Mouse (Mus musculus) gastrocnemius, postnatal 4 days (tissue): ENCODE measurements around the gene Sncg. TPM values are rescaled to one million over a fixed set of nuclear protein-coding genes. Genes with fewer than 3 reads are reported as not detected.

Source experiments
- DNase-seq, 2 experiments: peaks; one replicate each; pipeline ENCODE4 v3.0.0; 2021 to 2022; ENCODE audit warnings: low spot score in 2 of 2, mixed read lengths in 2 of 2
- total RNA-seq, 2 experiments: library from RNA; stranded (reverse); gene quantifications; 2 replicates each; pipeline ENCODE4 v1.2.3; 2021

Gene Sncg
- total RNA-seq, 2 experiments from 2014 or later: 7.9 to 18.7 TPM

DNA sequence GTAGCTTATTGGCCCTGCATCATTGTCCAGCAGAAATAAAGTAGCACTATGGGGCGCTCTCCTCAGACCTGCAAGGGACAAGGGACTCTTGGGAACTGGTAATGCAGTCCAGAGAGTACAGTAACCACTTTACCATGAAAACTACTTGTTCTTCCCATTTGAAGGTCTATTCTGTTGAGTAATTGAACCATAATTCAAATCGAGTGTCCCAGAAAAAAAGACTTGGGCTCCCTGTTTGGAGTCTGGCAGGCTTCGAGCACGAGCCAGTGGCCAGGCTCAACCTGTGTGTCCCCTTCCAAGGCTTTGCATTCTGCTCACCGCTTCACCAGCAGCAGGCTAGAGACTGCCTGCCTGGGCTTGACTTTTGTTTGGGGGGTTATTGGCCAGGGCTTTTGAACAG is 30.2 kb downstream of the Sncg start:
- DNase-seq: no peak

- no peak for DNase-seq
Measured at GRCm38 (mm10) chr14:34343078-34343477, 31.5 kb downstream of the Sncg start.

GRCm38 (mm10) chr14:34341993-34342392 is 32.6 kb downstream of the Sncg start:
- no peak for DNase-seq

GRCm38 (mm10) chr14:34339446-34339845 is 35.1 kb downstream of the Sncg start:
- DNase-seq: no peak

DNA sequence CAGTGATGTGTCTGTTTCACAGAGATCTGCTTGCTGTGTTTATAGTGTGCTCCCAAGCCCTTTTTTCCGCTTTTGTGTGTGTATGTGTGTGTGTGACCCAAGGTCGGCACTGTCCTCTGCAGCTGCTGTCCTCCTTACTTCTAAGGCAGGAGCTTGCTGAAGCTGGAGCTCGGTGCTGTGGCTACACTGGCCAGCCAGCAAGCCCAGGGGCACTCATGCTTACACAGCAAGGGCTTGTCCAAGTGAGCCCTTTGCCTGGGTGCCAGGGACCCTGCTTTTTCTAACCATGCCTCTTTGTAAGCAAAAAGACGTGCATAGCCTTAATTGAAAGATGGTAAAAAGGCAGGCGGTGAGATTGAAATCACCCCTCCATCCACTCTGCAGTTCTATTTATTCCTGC is 42.1 kb downstream of the Sncg start:
- DNase-seq: no peak

GRCm38 (mm10) chr14:34331886-34332285 is 42.7 kb downstream of the Sncg start:
- no peak for DNase-seq

DNA sequence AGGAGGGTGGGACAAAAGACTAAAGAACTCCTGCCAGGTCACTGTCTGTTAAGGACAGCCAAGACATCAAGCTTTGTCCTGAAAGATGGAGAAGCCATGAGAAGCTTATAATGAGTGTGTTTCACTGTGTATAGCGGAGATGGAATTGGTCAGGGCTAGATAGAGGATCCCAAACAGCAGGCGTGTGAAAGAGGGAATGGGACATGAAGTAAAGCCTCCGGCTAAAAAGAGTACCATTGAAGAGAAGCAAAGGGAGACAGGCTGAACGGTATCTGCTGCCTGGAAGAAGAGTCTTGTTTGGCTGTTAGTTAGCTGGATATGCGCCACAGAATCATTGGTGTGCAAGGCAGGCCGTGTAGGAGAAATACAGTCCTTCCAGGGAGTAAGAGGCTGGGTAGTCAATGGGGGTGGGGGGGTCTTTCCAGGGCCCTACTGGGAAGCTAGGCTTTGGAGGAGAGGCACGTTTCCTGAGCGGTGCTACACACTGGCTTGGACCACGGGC is 43.9 kb downstream of the Sncg start:
- DNase-seq: no peak

DNA sequence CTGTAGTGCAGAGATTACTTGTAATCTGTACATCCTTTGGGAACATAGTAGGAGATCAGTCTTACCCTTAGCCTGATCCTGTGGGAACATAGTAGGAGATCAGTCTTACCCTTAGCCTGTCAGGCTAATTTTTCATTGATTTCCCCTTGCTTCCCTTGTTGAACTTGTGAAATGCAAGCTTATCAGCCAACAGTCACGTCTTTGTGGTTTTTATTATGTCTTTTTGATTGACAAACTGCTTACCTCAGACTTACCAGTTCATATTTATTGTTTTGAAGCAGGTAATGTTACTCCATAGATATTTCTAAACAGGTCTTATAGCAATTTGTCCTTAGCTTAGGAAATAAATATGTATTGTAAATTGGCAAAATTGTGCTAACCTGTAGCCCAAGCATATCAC is 47.0 kb downstream of the Sncg start:
- DNase-seq: no peak

DNA sequence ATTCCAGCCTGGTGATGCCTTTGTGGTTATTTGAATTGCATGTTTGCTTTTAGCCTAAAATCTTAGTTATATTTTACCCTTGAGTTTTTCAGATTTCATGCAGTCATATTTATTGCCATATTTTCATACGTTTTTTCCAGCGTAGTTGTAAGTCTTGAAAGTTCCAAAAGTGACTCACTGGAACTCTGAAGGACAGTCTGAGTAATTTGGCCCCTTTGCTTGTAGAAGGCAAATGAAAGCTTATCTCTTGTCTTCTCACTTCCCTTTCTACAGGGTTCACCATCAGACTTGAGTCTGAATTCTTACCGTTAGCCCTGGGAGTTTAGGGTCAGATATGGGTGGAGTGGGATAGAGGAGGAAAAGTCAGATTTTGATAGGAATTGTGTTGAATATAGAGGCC is 48.0 kb downstream of the Sncg start:
- DNase-seq: no peak

DNA sequence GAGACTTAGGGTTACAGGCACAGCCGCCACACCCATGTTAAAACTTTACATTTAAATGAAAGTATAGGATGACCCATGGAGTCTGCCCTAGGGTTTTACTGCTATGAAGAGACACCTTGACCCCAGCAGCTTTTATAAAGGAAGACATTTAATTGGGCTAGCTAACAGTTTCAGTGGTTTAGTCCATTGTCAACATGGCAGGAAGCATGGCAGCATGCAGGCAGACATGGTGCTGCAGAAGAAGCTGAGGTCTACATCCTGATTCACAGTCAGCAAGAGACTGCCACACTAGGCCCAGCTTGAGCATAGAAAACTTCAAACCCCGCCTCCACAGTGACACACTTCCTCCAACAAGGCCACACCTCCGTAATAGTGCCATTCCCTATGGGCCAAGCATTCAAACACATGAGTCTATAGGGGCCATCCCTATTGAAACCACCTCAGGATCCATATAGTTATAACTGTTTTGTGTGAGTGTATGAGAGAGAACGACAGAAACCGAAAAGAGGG is 51.0 kb downstream of the Sncg start:
- no peak for DNase-seq

Other genes starting within 250 kb of the Sncg start
- under 1 TPM; 0.13 to 0.17 TPM for gene Npy4r, start 222.3 kb downstream of the Sncg start, total RNA-seq
- 1 to 10 TPM; 1.0 to 1.5 TPM for gene Gprin2, start 173.1 kb downstream of the Sncg start, total RNA-seq
- 1 to 10 TPM; 1.2 to 2.0 TPM for gene Syt15, start 155.2 kb downstream of the Sncg start, total RNA-seq
- 10 to 100 TPM in 1 of 2 experiments, 1 to 10 TPM in 1; 9.2 to 13.0 TPM for gene Shld2, start 64.3 kb downstream of the Sncg start, total RNA-seq
- gene Glud1, start 64.1 kb downstream of the Sncg start, total RNA-seq: 100 to 1,000 TPM; 133 to 135 TPM
- not detected for gene Fam25c, start 19.4 kb downstream of the Sncg start, total RNA-seq
- gene Mmrn2, start 676 bp upstream of the Sncg start, total RNA-seq: 10 to 100 TPM; 17.4 to 17.5 TPM
- 100 to 1,000 TPM in 1 of 2 experiments, 10 to 100 TPM in 1; 99.6 to 112 TPM for gene Bmpr1a, start 128.6 kb upstream of the Sncg start, total RNA-seq
- not detected for gene 9230112D13Rik, start 148.0 kb upstream of the Sncg start, total RNA-seq
- gene Ldb3, start 213.9 kb upstream of the Sncg start, total RNA-seq: 1,000 to 10,000 TPM; 1,045 to 1,064 TPM
- under 1 TPM; 0.13 to 0.20 TPM for gene Opn4, start 225.4 kb upstream of the Sncg start, total RNA-seq